Mouse (Mus musculus) lung, postnatal 0 days (tissue): ENCODE measurements at regions not wholly inside any gene's neighbourhood (a gene's known extent, or its start where the extent isn't known, plus 50 kb on each side); places are given as distances from the start of the nearest gene placed in this dataset.

Experiments used
- ATAC-seq: fragments of 200-750 bp; cut with Nextera tagmentation; 2 replicates; pipeline ENCODE4 v1.8.0; 2017; ENCODE audit warnings: moderate library complexity
- DNase-seq: peaks from one replicate; pipeline ENCODE4 v3.0.0-alpha.2; 2016; ENCODE audit warnings: low spot score
- H3K27ac ChIP-seq: fragments of 300-500 bp; sonication (generic); 2 replicates; pipeline ENCODE4 v1.5.1; 2014; ENCODE audit warnings: antibody characterized with exemption, mild to moderate bottlenecking, low read length, mixed read lengths
- H3K27me3 ChIP-seq: fragments of 300-500 bp; sonication (generic); replicated peaks from 2 replicates; pipeline ENCODE4 v1.6.1; 2014; ENCODE audit warnings: low read length, mixed read lengths; ENCODE audit not compliant: insufficient read depth
- H3K36me3 ChIP-seq: fragments of 300-500 bp; sonication (generic); 2 replicates; pipeline ENCODE4 v1.6.1; 2014; ENCODE audit warnings: low read length, mixed read lengths; ENCODE audit not compliant: insufficient read depth
- H3K4me1 ChIP-seq: fragments of 300-500 bp; sonication (generic); 2 replicates; pipeline ENCODE4 v1.6.1; 2014; ENCODE audit warnings: antibody characterized with exemption, low read depth, low read length, mixed read lengths; ENCODE audit not compliant: insufficient read depth
- H3K4me2 ChIP-seq: fragments of 300-500 bp; sonication (generic); replicated peaks from 2 replicates; pipeline ENCODE4 v1.6.1; 2014; ENCODE audit warnings: low read depth, mild to moderate bottlenecking, low read length, moderate library complexity, mixed read lengths
- H3K4me3 ChIP-seq: fragments of 300-500 bp; sonication (generic); 2 replicates; pipeline ENCODE4 v1.5.1; 2014; ENCODE audit warnings: low read depth, low read length
- H3K9ac ChIP-seq: fragments of 300-500 bp; sonication (generic); replicated peaks from 2 replicates; pipeline ENCODE4 v1.6.1; 2014; ENCODE audit warnings: low read depth, mild to moderate bottlenecking
- H3K9me3 ChIP-seq: fragments of 300-500 bp; sonication (generic); 2 replicates; pipeline ENCODE4 v1.6.1; 2016; ENCODE audit warnings: low read length, mixed read lengths
- CTCF ChIP-seq: IDR thresholded peaks from 2 replicates; pipeline ENCODE4 v1.5.1; 2016; ENCODE audit warnings: antibody characterized with exemption, mild to moderate bottlenecking
- EP300 ChIP-seq: IDR thresholded peaks from 2 replicates; pipeline ENCODE4 v1.6.1; 2016; ENCODE audit warnings: antibody characterized with exemption, mild to moderate bottlenecking, control low read depth
- WGBS: fragments of 180-500 bp; shearing (Covaris S2); extraction: QIAGEN DNeasy Blood & Tissue Kit; methylation state at CpG from one replicate; pipeline ENCODE4 v1.1.7; 2014; 5-methylcytosine and 5-hydroxymethylcytosine counted together

DNA sequence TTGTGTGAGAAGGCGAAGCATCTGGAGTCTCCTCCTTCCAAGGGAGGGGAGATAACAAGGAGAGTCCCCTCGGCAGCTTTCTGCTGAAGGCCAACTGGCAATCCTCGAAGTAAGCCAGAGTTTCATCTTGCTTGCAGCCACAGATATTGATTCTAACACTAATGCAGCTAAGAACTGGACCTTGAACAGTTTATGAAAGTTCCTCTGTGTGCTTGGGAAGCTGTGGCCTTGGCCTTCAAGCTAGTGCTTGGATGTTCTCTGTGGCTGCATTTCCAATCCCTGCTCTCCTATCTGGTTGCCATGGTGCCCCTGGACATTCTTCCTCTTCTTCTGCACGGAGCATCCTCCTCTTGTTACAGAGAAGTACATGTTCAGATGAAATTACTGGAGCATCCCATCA lies 614.8 kb upstream of the Clint1 start:
- H3K27me3 ChIP-seq, result no peaks in the 10 kb centered on the region

DNA sequence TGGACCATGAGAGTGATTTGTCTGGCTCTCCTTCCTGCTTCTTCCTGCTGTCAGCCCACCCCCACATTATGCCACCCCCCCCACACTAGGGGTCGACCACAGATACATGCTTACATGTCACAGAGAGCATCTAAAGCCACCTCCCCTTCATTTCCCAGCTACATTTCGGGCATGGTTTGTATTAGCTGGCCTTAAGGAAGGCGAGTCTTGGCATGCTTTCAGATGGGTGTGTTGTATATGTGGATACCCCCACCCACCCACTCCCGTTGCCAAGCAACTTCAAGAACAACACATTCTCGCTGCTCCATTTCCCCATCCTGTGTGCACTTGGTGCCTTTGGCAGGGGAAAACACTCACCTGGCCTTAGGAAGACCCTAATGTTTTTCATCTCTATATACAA lies 612.8 kb upstream of the Clint1 start:
- no peaks in the 10 kb centered on the region for H3K27me3 ChIP-seq
- H3K4me3 ChIP-seq, result no peak overlapping the region
- H3K27ac ChIP-seq, result no peak overlapping the region
- H3K4me2 ChIP-seq, result no peak overlapping the region
- WGBS, result 38% methylated on average over 5 of the region's 5 CpGs
- peak; percentile 62 for ATAC-seq
- no peaks in the 10 kb centered on the region for H3K9me3 ChIP-seq
- H3K9ac ChIP-seq, result no peak overlapping the region
- 0 out of 2 replicates have a peak, but pooled peaks have one; percentile 35 for TF ChIP-seq EP300
- TF ChIP-seq CTCF, result no peak
- no peaks in the 10 kb centered on the region for H3K36me3 ChIP-seq
- peak; percentile 35 for DNase-seq
- no peaks in the 10 kb centered on the region for H3K4me1 ChIP-seq

More for the DNA sequence above, 614.8 kb upstream of the Clint1 start:
- Histone ChIP-seq H3K9me3 (no peaks in the 10 kb centered on the region), H3K9ac (no peak overlapping the region), H3K4me1 (no peaks in the 10 kb centered on the region), H3K36me3 (no peaks in the 10 kb centered on the region), H3K27ac (no peak overlapping the region), H3K4me3 (no peak overlapping the region), H3K4me2 (no peak overlapping the region)
- 57% methylated on average over 4 of the region's 4 CpGs for WGBS
- no peak for ATAC-seq
- DNase-seq, result no peak
- no peak for TF ChIP-seq EP300
- no peak for TF ChIP-seq CTCF

DNA sequence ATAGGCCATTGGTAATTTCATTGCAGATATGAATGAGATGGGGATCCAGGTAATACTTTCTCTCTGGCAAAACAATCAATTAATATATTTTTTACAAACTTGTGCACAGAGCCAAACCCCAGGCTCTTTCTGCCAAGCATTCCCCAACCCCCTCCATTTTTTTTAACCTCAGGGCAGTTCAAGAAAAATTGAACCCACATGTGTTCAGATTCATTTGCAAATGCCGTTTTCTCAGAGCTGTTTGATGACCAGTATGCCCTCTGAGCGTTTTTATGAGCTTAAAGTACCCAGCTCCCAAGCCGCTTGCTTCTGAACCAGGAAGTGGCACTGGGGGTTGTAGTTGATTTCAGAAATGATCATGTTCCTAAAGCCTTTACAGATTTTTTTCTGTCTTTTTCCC lies 611.4 kb upstream of the Clint1 start:
- no peak overlapping the region for H3K4me2 ChIP-seq
- 57% methylated on average over 3 of the region's 3 CpGs for WGBS
- ATAC-seq, result no peak
- no peak overlapping the region for H3K9ac ChIP-seq
- H3K36me3 ChIP-seq, result no peaks in the 10 kb centered on the region
- H3K27ac ChIP-seq, result no peak overlapping the region
- H3K4me3 ChIP-seq, result no peak overlapping the region
- no peak for TF ChIP-seq EP300
- no peak for TF ChIP-seq CTCF
- H3K9me3 ChIP-seq, result no peaks in the 10 kb centered on the region
- no peaks in the 10 kb centered on the region for H3K27me3 ChIP-seq
- no peaks in the 10 kb centered on the region for H3K4me1 ChIP-seq
- DNase-seq, result no peak

DNA sequence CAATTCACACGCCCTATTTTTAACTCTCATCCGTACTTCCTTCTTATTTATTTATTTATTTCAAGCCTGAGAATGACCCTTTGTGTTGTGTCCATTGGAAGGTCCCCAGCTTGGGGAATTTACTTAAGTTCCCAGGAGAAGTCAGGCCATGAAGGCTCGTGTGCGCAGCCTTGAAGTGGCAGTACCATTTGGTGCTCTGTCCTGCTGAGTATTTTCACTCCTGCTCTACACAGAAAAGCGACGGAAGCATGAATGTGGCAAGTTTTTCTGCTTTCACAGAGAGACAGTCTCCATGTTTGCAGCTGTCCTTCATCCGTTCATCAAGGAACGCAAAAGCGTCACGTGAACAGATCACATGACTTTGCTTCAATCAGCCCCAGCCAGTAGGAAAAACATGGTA lies 610.2 kb upstream of the Clint1 start:
- DNase-seq (no peak), ATAC-seq (no peak)
- no peaks in the 10 kb centered on the region for H3K27me3 ChIP-seq
- no peak overlapping the region for H3K9ac ChIP-seq
- H3K27ac ChIP-seq, result no peak overlapping the region
- TF ChIP-seq EP300 (no peak), CTCF (no peak)
- 73% methylated on average over 10 of the region's 10 CpGs for WGBS
- H3K4me1 ChIP-seq, result no peaks in the 10 kb centered on the region
- no peak overlapping the region for H3K4me3 ChIP-seq
- H3K36me3 ChIP-seq, result no peaks in the 10 kb centered on the region
- H3K9me3 ChIP-seq, result no peaks in the 10 kb centered on the region
- H3K4me2 ChIP-seq, result no peak overlapping the region

DNA sequence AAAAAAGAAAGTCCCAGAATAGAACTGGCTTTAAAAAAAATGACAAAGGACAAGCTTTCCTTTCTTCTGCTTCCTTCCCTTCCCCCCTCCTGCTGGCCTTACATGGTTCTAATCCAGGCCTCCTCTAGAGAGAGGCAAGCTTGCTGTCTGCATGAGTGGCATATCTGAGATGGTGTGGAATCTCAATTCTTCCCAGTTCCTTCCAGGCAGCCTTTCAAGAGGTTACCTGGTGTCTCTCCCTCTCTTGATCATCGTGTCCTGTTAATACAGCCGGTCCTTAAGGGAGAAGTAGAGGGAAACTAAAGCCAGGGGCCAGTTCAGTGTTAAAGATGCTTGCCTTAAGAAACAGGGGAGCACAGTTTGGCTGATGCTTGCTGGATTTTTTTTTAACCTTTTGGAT lies 607.1 kb upstream of the Clint1 start:
- no peaks in the 10 kb centered on the region for H3K9me3 ChIP-seq
- no peaks in the 10 kb centered on the region for H3K36me3 ChIP-seq
- H3K4me2 ChIP-seq, result no peak overlapping the region
- no peak overlapping the region for H3K4me3 ChIP-seq
- no peaks in the 10 kb centered on the region for H3K4me1 ChIP-seq
- no peak overlapping the region for H3K27ac ChIP-seq
- DNase-seq (no peak), ATAC-seq (no peak)
- no peaks in the 10 kb centered on the region for H3K27me3 ChIP-seq
- H3K9ac ChIP-seq, result no peak overlapping the region
- WGBS, result 89% methylated on average over 2 of the region's 2 CpGs
- TF ChIP-seq EP300, result no peak
- TF ChIP-seq CTCF, result no peak

DNA sequence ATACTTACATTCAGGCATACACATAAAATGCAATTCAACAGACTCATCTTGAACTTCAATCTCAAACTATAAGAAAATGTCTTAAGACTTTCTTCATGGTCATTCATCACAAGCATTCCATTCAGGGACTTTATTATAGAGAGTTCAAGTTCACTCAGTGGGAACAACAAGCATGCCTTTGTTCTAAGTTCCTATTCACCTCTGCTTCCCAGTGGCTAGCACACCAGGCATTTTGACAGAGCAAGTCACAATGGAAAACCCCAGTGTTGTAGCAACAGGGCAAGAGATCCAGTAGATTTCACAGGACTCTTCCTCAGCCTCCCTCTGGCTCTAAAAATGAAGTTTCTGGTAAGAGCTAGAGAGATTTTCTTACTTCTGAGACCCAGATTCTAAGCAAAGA lies 595.8 kb upstream of the Clint1 start:
- no peaks in the 10 kb centered on the region for H3K27me3 ChIP-seq

DNA sequence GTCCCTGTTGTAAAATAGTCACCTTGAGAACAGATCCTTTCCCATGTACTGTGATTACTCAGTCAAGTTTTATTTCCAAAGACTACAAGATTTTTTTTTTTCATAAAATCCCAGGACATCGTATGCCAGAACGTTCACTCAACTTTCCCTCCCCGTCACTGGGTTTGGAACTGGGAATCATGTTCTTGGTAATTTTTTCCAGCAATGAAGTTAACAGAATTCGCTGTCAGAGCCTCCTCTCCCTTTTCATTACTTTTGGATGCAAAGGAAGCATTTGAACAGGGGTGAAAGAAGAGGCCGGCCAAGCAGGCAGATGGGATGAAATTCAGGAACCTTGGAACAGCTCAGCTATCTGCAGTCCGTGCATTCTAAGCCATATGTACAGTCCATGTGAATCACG lies 589.7 kb upstream of the Clint1 start:
- no peaks in the 10 kb centered on the region for H3K36me3 ChIP-seq
- WGBS, result 84% methylated on average over 7 of the region's 7 CpGs
- H3K4me3 ChIP-seq, result no peak overlapping the region
- H3K27me3 ChIP-seq, result no peaks in the 10 kb centered on the region
- TF ChIP-seq CTCF (no peak), EP300 (no peak)
- H3K27ac ChIP-seq, result no peak overlapping the region
- H3K9ac ChIP-seq, result no peak overlapping the region
- no peak overlapping the region for H3K4me2 ChIP-seq
- DNase-seq (no peak), ATAC-seq (no peak)
- H3K4me1 ChIP-seq, result no peaks in the 10 kb centered on the region; the same call in 1 of the 2 replicates
- no peaks in the 10 kb centered on the region for H3K9me3 ChIP-seq

More for the DNA sequence above, 595.8 kb upstream of the Clint1 start:
- TF ChIP-seq CTCF (no peak), EP300 (no peak)
- Histone ChIP-seq H3K9ac (no peak overlapping the region), H3K27ac (no peak overlapping the region), H3K9me3 (no peaks in the 10 kb centered on the region), H3K4me2 (no peak overlapping the region), H3K4me3 (no peak overlapping the region), H3K4me1 (no peaks in the 10 kb centered on the region), H3K36me3 (no peaks in the 10 kb centered on the region)
- DNase-seq, result no peak
- no peak for ATAC-seq
